ENCODE assay signal across 20 mouse cellular contexts in genomic region chr2:122361868-122362621, GRCm38 (mm10). TPM values are rescaled to one million over a fixed set of nuclear protein-coding genes. Genes with fewer than 3 reads are reported as not detected.
DNase-seq lines count a peak whose midpoint lies in the region; ATAC-seq lines count a peak whose summit lies in the region.
"Had no signal": no experiment of that assay in that cellular context is flagged by ENCODE, and none has a peak within 500 bp of the region (broad histone marks: within the 10 kb centered on the region; RNA-seq: fewer than 3 reads in every experiment).

No protein-coding gene starts in this region.

- H3K27me3 ChIP-seq in embryonic facial prominence, embryonic 12.5 days: no peaks in the 10 kb centered on the region
- no peaks in the 10 kb centered on the region for H3K27me3 ChIP-seq in embryonic facial prominence, embryonic 10.5 days (replicated peaks; ENCODE audit: low read depth, poor library complexity, severe bottlenecking)
- H3K27me3 ChIP-seq in liver, embryonic 13.5 days: no peaks in the 10 kb centered on the region
- H3K27me3 ChIP-seq in hindbrain, embryonic 13.5 days: no peaks in the 10 kb centered on the region
- H3K27me3 ChIP-seq: forebrain, embryonic 12.5 days had no signal

- WGBS in embryonic facial prominence, embryonic 12.5 days: 42% methylated on average over 10 of the region's 10 CpGs
- 49% methylated on average over 10 of the region's 10 CpGs for WGBS in embryonic facial prominence, embryonic 10.5 days
- WGBS in liver, embryonic 13.5 days (ENCODE audit: insufficient replicate concordance): 60% methylated on average over 10 of the region's 10 CpGs
- WGBS in hindbrain, embryonic 13.5 days: 61% methylated on average over 10 of the region's 10 CpGs

- intact Hi-C loops in gastrocnemius, postnatal 36 days (cut with DNase I): no loop called here

- peaks cover 17% of the 10 kb centered on the region for H3K4me1 ChIP-seq in embryonic facial prominence, embryonic 12.5 days
- peaks cover 35% of the 10 kb centered on the region for H3K4me1 ChIP-seq in embryonic facial prominence, embryonic 10.5 days
- H3K4me1 ChIP-seq in liver, embryonic 13.5 days (replicated peaks): peaks cover 52% of the 10 kb centered on the region
- H3K4me1 ChIP-seq in hindbrain, embryonic 13.5 days (replicated peaks): peaks cover 44% of the 10 kb centered on the region

- no peak overlapping the region for H3K4me3 ChIP-seq in embryonic facial prominence, embryonic 12.5 days
- H3K4me3 ChIP-seq in embryonic facial prominence, embryonic 10.5 days: no peak overlapping the region
- H3K4me3 ChIP-seq in liver, embryonic 13.5 days (replicated peaks): no peak overlapping the region
- no peak overlapping the region for H3K4me3 ChIP-seq in hindbrain, embryonic 13.5 days
- H3K4me3 ChIP-seq: forebrain, embryonic 12.5 days; midbrain, embryonic 10.5 days had no signal

- H3K4me2 ChIP-seq in embryonic facial prominence, embryonic 12.5 days (replicated peaks): no peak overlapping the region
- no peak overlapping the region for H3K4me2 ChIP-seq in liver, embryonic 13.5 days
- no peak overlapping the region for H3K4me2 ChIP-seq in hindbrain, embryonic 13.5 days
- H3K4me2 ChIP-seq: forebrain, embryonic 12.5 days had no signal

- no peak for DNase-seq in embryonic facial prominence, embryonic 10.5 days (ENCODE audit: low spot score)
- no peak for DNase-seq in liver, embryonic 13.5 days
- no peak for DNase-seq in liver
- DNase-seq in frontal cortex, postnatal 25 days (ENCODE audit: low spot score in 2 of 2): no peak
- no peak for DNase-seq in urinary bladder, adult 2 months (ENCODE audit: low spot score)
- no peak for DNase-seq in gastrocnemius, postnatal 36 days
- DNase-seq: heart, adult 11 months; layer of hippocampus, adult 9-11 months; lung, postnatal 36 days; thymus, postnatal 14 days had no signal

- ATAC-seq in embryonic facial prominence, embryonic 12.5 days (ENCODE audit: insufficient number of reproducible peaks, insufficient read depth, low FRiP score, low TSS enrichment): no peak
- no peak for ATAC-seq in liver, embryonic 13.5 days (ENCODE audit: low read depth)
- no peak for ATAC-seq in hindbrain, embryonic 13.5 days (ENCODE audit: low FRiP score)

- peaks cover 22% of the 10 kb centered on the region for H3K36me3 ChIP-seq in embryonic facial prominence, embryonic 12.5 days
- peaks cover 61% of the 10 kb centered on the region for H3K36me3 ChIP-seq in embryonic facial prominence, embryonic 10.5 days (replicated peaks)
- H3K36me3 ChIP-seq in liver, embryonic 13.5 days: peaks cover 28% of the 10 kb centered on the region
- H3K36me3 ChIP-seq in hindbrain, embryonic 13.5 days: peaks cover 38% of the 10 kb centered on the region

- H3K9ac ChIP-seq in embryonic facial prominence, embryonic 12.5 days: peak overlapping the region; percentile 8; the same call in 1 of the 2 replicates
- no peak overlapping the region for H3K9ac ChIP-seq in liver, embryonic 13.5 days
- H3K9ac ChIP-seq in hindbrain, embryonic 13.5 days: peak overlapping the region; percentile 39; the same call in 1 of the 2 replicates
- H3K9ac ChIP-seq: forebrain, embryonic 12.5 days had no signal

- no peak overlapping the region for H3K27ac ChIP-seq in embryonic facial prominence, embryonic 12.5 days
- H3K27ac ChIP-seq in embryonic facial prominence, embryonic 10.5 days (replicated peaks): no peak overlapping the region
- H3K27ac ChIP-seq in liver, embryonic 13.5 days: 0 out of 2 replicates have a peak overlapping the region, but pooled peaks have one; percentile 0
- H3K27ac ChIP-seq in hindbrain, embryonic 13.5 days: no peak overlapping the region
- H3K27ac ChIP-seq: forebrain, embryonic 12.5 days; kidney, postnatal 0 days; midbrain, embryonic 10.5 days had no signal

- H3K9me3 ChIP-seq in embryonic facial prominence, embryonic 12.5 days: no peaks in the 10 kb centered on the region
- H3K9me3 ChIP-seq in embryonic facial prominence, embryonic 10.5 days: no peaks in the 10 kb centered on the region
- H3K9me3 ChIP-seq in liver, embryonic 13.5 days (replicated peaks): no peaks in the 10 kb centered on the region
- no peaks in the 10 kb centered on the region for H3K9me3 ChIP-seq in hindbrain, embryonic 13.5 days
- H3K9me3 ChIP-seq: forebrain, embryonic 12.5 days; midbrain, embryonic 10.5 days had no signal

RNA-seq across cellular contexts. Expression of gene Shf, which starts 6.9 kb away (rescaled TPM):
- 6.5 and 6.9 TPM in 2 replicates for polyA plus RNA-seq in embryonic facial prominence, embryonic 12.5 days (2016; fragmentation: Nextera tagmentation; extraction: Ambion mirVana)
- polyA plus RNA-seq in embryonic facial prominence, embryonic 10.5 days (2016; fragmentation: Nextera tagmentation; extraction: Ambion mirVana): 4.7 and 7.6 TPM in 2 replicates
- polyA plus RNA-seq in liver, embryonic 13.5 days (2015; fragmentation: Nextera tagmentation; extraction: Ambion mirVana): 0.83 and 1.1 TPM in 2 replicates
- polyA plus RNA-seq in hindbrain, embryonic 13.5 days (2015; fragmentation: Nextera tagmentation; extraction: Ambion mirVana): 12.9 and 13.5 TPM in 2 replicates
- 8.2 TPM in 2 replicates for polyA plus RNA-seq in urinary bladder, adult 2 months (2012; rRNA removed)
- total RNA-seq in gastrocnemius, postnatal 36 days (2021): 1 to 10 TPM; 1.9 to 2.1 TPM

RNA-seq across cellular contexts. Expression of gene Duox1, which starts 46.6 kb away (rescaled TPM):
- 0.24 and 0.32 TPM in 2 replicates for polyA plus RNA-seq in embryonic facial prominence, embryonic 12.5 days (2016; fragmentation: Nextera tagmentation; extraction: Ambion mirVana)
- 0.07 TPM in 1 of 2 replicates, not detected in the other for polyA plus RNA-seq in embryonic facial prominence, embryonic 10.5 days (2016; fragmentation: Nextera tagmentation; extraction: Ambion mirVana)
- 0.02 TPM in 1 of 2 replicates, not detected in the other for polyA plus RNA-seq in liver, embryonic 13.5 days (2015; fragmentation: Nextera tagmentation; extraction: Ambion mirVana)
- 0.13 and 0.16 TPM in 2 replicates for polyA plus RNA-seq in hindbrain, embryonic 13.5 days (2015; fragmentation: Nextera tagmentation; extraction: Ambion mirVana)
- polyA plus RNA-seq in urinary bladder, adult 2 months (2012; rRNA removed): 5.3 and 6.8 TPM in 2 replicates
- total RNA-seq in gastrocnemius, postnatal 36 days (2021): under 1 TPM; 0.47 to 0.66 TPM
- total RNA-seq: common myeloid progenitor, adult 5-6 weeks had no signal
- polyA plus RNA-seq: heart, postnatal 0 days; inflammation-experienced regulatory T-cells, adult 6 months; kidney, postnatal 0 days; liver, embryonic 16.5 days; spleen, adult 2 months had no signal

RNA-seq across cellular contexts. Expression of gene Duoxa1, which starts 48.5 kb away (rescaled TPM):
- polyA plus RNA-seq in embryonic facial prominence, embryonic 12.5 days (2016; fragmentation: Nextera tagmentation; extraction: Ambion mirVana): 0.55 and 0.70 TPM in 2 replicates
- polyA plus RNA-seq in embryonic facial prominence, embryonic 10.5 days (2016; fragmentation: Nextera tagmentation; extraction: Ambion mirVana): 0.27 TPM in 1 of 2 replicates, not detected in the other
- polyA plus RNA-seq in liver, embryonic 13.5 days (2015; fragmentation: Nextera tagmentation; extraction: Ambion mirVana): not detected in 2 replicates
- polyA plus RNA-seq in hindbrain, embryonic 13.5 days (2015; fragmentation: Nextera tagmentation; extraction: Ambion mirVana): 0.13 TPM in 1 of 2 replicates, not detected in the other
- 22.8 and 26.6 TPM in 2 replicates for polyA plus RNA-seq in urinary bladder, adult 2 months (2012; rRNA removed)
- total RNA-seq in gastrocnemius, postnatal 36 days (2021): under 1 TPM; 0.41 to 0.49 TPM
- polyA plus RNA-seq: heart, postnatal 0 days; inflammation-experienced regulatory T-cells, adult 6 months; kidney, postnatal 0 days; liver, embryonic 16.5 days; midbrain, embryonic 10.5 days; spleen, adult 2 months had no signal

Comparison
In these comparisons a context has a peak if more than half of its experiments do, and no peak if none do; other contexts are left out.
1. RNA of gene Duoxa1, which starts 48.5 kb away (polyA plus RNA-seq): 22.8 to 26.6 TPM in urinary bladder, adult 2 months; 0.55 to 0.70 TPM in embryonic facial prominence, embryonic 12.5 days, 0.27 TPM in embryonic facial prominence, embryonic 10.5 days, 0.13 TPM in hindbrain, embryonic 13.5 days and not detected in liver, embryonic 13.5 days; every median in the first group is over 10 times any median in the second.